Mouse (Mus musculus) forebrain, embryonic 14.5 days (tissue): ENCODE measurements at regions not wholly inside any gene's neighbourhood (a gene's known extent, or its start where the extent isn't known, plus 50 kb on each side); places are given as distances from the start of the nearest gene placed in this dataset.

Experiments
- ATAC-seq: fragments of 200-750 bp; cut with Nextera tagmentation; 2 replicates; pipeline ENCODE4 v1.8.0; 2017; ENCODE audit warnings: mild to moderate bottlenecking, moderate library complexity
- DNase-seq: peaks from one replicate; pipeline ENCODE4 v3.0.0-alpha.2; 2015; ENCODE audit warnings: low spot score
- H3K27ac ChIP-seq: fragments of 300-500 bp; sonication (generic); 2 replicates; pipeline ENCODE4 v1.5.1; 2014; ENCODE audit warnings: low read depth, mild to moderate bottlenecking, control low read depth, low read length, moderate library complexity
- H3K27me3 ChIP-seq: fragments of 300-500 bp; sonication (generic); replicated peaks from 2 replicates; pipeline ENCODE4 v1.6.1; 2014; ENCODE audit warnings: low read length, control low read depth, mixed read lengths; ENCODE audit not compliant: control insufficient read depth, insufficient read depth
- H3K36me3 ChIP-seq: fragments of 300-500 bp; sonication (generic); 2 replicates; pipeline ENCODE4 v1.6.1; 2014; ENCODE audit warnings: low read length, control low read depth; ENCODE audit not compliant: control insufficient read depth, insufficient read depth
- H3K4me1 ChIP-seq: fragments of 300-500 bp; sonication (generic); 2 replicates; pipeline ENCODE4 v1.6.1; 2014; ENCODE audit warnings: antibody characterized with exemption, low read length, control low read depth; ENCODE audit not compliant: control insufficient read depth, insufficient read depth
- H3K4me2 ChIP-seq: fragments of 300-500 bp; sonication (generic); 2 replicates; pipeline ENCODE4 v1.6.1; 2014; ENCODE audit warnings: mild to moderate bottlenecking, control low read depth, low read length
- H3K4me3 ChIP-seq: fragments of 300-500 bp; sonication (generic); 2 replicates; pipeline ENCODE4 v1.5.1; 2014; ENCODE audit warnings: low read depth, low read length, control low read depth
- H3K9ac ChIP-seq: fragments of 300-500 bp; sonication (generic); 2 replicates; pipeline ENCODE4 v1.6.1; 2014; ENCODE audit warnings: mild to moderate bottlenecking, low read length, control low read depth, moderate library complexity
- H3K9me3 ChIP-seq: fragments of 300-500 bp; sonication (generic); replicated peaks from 2 replicates; pipeline ENCODE4 v1.6.1; 2016; ENCODE audit warnings: low read length, control low read depth, mixed read lengths; ENCODE audit not compliant: control insufficient read depth
- WGBS: fragments of 180-500 bp; shearing (Covaris S2); extraction: QIAGEN DNeasy Blood & Tissue Kit; methylation state at CpG from one replicate; pipeline ENCODE4 v1.1.7; 2014; 5-methylcytosine and 5-hydroxymethylcytosine counted together

DNA sequence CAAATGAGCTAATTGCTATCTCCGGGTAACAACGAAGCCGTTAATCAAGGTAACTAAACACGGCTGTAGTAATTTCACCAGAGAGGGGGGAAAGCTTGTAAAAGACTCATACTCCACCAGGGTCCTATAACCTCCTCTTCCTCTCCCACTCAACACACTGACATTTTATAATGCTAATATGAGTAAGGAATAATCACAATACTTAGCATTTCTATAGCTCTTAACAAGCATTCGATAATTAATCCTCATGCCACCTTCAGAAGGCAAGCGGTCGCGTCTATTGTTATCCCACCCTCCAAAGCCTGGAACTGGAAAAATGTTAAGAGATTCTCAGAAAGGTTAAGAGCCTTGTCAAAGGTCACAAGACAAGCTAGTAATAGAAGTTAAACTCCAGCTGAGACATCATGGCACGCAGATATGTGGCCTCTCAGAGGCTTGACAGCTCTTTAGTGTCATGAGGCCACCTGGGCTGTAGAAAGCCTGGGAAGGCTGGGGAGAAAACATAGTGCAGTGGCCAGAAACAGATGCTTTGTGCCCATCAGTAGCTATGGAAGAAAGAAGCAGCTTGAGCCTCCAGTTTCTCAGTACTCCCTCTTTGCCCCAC is 356.3 kb upstream of the Got2 start:
- no peak overlapping the region for H3K4me2 ChIP-seq
- no peak overlapping the region for H3K4me3 ChIP-seq
- no peak for ATAC-seq
- H3K27me3 ChIP-seq, result no peaks in the 10 kb centered on the region
- DNase-seq, result no peak
- 17% methylated on average over 9 of the region's 9 CpGs for WGBS
- H3K4me1 ChIP-seq, result 0 out of 2 replicates have a peak, but pooled peaks cover 6% of the 10 kb centered on the region
- no peaks in the 10 kb centered on the region for H3K9me3 ChIP-seq
- H3K9ac ChIP-seq, result no peak overlapping the region; the same call in 1 of the 2 replicates
- no peaks in the 10 kb centered on the region for H3K36me3 ChIP-seq
- no peak overlapping the region for H3K27ac ChIP-seq

- no peak overlapping the region for H3K4me3 ChIP-seq
- no peak overlapping the region for H3K27ac ChIP-seq
- no peak overlapping the region for H3K4me2 ChIP-seq
- H3K36me3 ChIP-seq, result no peaks in the 10 kb centered on the region
- no peaks in the 10 kb centered on the region for H3K4me1 ChIP-seq
- H3K9me3 ChIP-seq, result no peaks in the 10 kb centered on the region
- H3K9ac ChIP-seq, result no peak overlapping the region
- DNase-seq (no peak), ATAC-seq (no peak)
- no peaks in the 10 kb centered on the region for H3K27me3 ChIP-seq
Measured at GRCm38 (mm10) chr8:96238406-96238805, 350.1 kb upstream of the Got2 start.

DNA sequence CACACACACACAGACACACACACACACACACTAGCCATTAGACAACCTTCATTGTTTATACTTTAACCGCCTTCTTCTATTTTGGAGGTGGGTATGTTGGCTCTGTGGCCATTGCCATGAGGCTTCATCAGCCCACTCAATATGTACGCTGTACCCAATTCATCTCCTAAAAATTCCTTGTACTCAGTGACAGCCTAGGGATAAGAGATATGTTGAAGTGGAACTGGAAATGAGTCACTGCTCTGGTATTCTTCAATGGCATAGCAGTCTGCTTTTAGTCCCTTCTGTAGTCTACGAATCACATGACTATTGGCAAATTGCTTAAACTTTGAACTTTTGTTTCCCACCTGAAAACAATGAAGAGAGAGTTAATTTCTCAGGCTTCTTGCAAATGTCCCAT is 349.6 kb upstream of the Got2 start:
- no peak overlapping the region for H3K4me3 ChIP-seq
- no peak overlapping the region for H3K27ac ChIP-seq
- H3K9me3 ChIP-seq, result no peaks in the 10 kb centered on the region
- 88% methylated on average over 3 of the region's 3 CpGs for WGBS
- no peaks in the 10 kb centered on the region for H3K36me3 ChIP-seq
- no peak overlapping the region for H3K9ac ChIP-seq
- ATAC-seq (no peak), DNase-seq (no peak)
- H3K27me3 ChIP-seq, result no peaks in the 10 kb centered on the region
- H3K4me1 ChIP-seq, result no peaks in the 10 kb centered on the region
- H3K4me2 ChIP-seq, result no peak overlapping the region

GRCm38 (mm10) chr8:96230412-96230811 is 342.1 kb upstream of the Got2 start:
- H3K4me2 ChIP-seq, result no peak overlapping the region
- H3K4me3 ChIP-seq, result no peak overlapping the region
- H3K27me3 ChIP-seq, result no peaks in the 10 kb centered on the region
- H3K9me3 ChIP-seq, result no peaks in the 10 kb centered on the region
- no peaks in the 10 kb centered on the region for H3K4me1 ChIP-seq
- H3K27ac ChIP-seq, result no peak overlapping the region
- 34% methylated on average over 4 of the region's 4 CpGs for WGBS
- DNase-seq, result peak; percentile 67
- ATAC-seq, result no peak
- H3K36me3 ChIP-seq, result no peaks in the 10 kb centered on the region
- H3K9ac ChIP-seq, result no peak overlapping the region
